Mouse (Mus musculus) ZHBTc4 (cell line): Measurements from ENCODE around the gene Gm20388.
A peak's percentile ranks its signal among the peaks of the same experiment; 100 is the strongest.

Experiments used
- DNase-seq: peaks from one replicate; pipeline ENCODE4 v3.0.0-alpha.2; 2011; ENCODE audit warnings: low read depth, low spot score

The Gm20388 gene

GRCm38 (mm10) chr8:120739526-120739925 lies 828.9 kb downstream of the Gm20388 start:
- DNase-seq, result no peak

DNA sequence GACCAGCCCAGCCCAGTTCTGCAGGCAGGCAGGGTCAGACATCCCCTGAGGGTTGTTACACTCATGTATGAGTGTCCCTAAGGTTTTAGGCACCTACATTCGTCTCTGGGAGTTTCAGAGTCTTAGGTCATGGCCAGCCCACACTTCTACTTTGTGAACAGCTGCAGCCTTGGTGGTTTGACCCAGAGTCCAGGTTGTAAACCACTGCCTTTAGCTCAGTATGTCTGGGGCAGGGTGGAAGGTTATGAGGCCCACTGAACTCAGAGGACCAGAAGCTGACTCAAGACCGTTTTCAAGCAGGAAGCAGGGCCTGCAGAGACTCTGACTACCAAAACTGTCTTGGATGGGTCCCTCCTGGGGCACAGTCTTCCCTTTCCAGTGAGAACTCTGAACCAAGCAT lies 829.9 kb downstream of the Gm20388 start:
- no peak for DNase-seq

DNA sequence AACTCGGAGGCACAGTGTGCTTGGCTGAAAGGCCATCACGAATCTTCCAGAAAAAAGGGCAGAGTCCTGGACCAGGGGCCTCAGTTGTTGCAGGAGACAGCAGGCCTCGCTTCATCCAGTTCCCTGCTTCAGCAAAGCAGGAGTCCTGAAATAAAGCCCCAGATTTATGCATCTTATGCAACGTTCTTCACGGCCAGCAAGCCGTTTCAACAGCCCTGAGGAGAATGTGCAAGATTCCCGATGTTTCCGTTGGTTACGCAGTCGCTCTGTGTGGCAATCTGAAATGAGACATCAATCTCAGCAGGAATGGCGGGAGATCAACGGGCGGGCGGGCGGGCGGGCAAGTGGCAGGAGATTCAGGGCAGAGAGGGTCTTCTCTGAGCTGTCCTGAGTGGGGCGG lies 830.4 kb downstream of the Gm20388 start:
- no peak for DNase-seq

GRCm38 (mm10) chr8:120741815-120742530 lies 831.3 kb downstream of the Gm20388 start:
- no peak for DNase-seq

- no peak for DNase-seq
Observed at GRCm38 (mm10) chr8:120743149-120743897, 832.7 kb downstream of the Gm20388 start.

- no peak for DNase-seq
Observed at GRCm38 (mm10) chr8:120743898-120744290, 833.3 kb downstream of the Gm20388 start.

DNA sequence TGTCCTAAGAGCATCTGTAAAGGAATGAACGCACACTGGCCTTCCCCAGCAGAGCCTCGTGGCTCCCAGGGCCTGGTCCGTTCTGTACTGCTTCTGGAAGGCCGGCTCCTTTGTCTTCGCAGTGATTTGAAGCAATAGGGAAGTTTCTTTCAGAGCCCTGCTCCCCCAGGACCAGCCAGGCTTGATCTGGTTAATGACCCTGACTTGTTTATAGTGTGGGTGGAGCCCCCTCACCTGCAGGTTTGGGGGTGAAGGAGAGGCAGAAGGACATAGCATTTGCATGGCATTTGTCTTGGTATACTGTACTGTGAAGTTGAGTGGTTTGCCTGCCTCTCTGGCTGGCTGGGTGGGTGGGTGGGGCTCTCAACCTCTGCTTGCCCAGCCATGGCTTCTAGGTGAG lies 833.8 kb downstream of the Gm20388 start:
- no peak for DNase-seq

DNA sequence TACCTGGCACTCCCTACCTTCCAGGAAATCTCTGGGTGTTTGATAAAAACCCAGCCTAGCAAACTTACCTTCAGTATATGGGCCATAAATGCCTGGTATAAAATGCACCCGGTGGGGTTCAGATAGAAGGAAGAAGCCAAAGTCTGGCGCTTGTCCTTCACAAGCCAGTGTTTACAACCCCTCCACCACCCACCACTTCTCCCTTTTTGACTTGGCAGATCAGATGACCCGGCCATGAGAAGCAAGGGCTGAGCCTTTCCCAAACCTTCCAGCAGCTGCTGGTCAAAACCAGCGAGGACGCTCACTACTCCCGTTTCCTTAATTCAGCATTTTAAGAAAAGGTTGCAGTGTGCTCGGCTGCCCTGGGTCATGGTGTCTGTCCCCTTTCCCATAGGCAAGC lies 834.6 kb downstream of the Gm20388 start:
- no peak for DNase-seq

- DNase-seq, result no peak
Observed at GRCm38 (mm10) chr8:120746007-120746701, 835.5 kb downstream of the Gm20388 start.

DNA sequence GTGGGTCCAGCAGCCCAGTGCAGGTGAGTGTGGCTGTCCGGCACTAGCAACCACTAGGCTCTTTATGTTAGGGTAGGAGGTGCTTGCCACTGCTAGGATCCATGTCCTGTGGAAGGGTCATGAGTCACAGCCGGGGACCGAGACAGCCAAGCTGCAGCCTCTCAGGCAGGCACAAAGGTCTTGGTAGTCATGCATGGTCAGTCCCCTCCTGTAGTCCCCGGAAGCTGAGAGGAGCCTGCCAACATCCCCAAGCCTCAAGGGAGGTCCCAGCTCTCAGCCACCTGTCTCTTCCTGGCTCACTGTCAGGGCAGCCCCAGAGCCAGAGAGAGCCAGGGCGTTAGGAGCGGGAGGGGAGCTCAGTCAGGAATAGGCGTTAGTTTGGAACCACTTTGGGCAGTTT lies 836.6 kb downstream of the Gm20388 start:
- no peak for DNase-seq

DNA sequence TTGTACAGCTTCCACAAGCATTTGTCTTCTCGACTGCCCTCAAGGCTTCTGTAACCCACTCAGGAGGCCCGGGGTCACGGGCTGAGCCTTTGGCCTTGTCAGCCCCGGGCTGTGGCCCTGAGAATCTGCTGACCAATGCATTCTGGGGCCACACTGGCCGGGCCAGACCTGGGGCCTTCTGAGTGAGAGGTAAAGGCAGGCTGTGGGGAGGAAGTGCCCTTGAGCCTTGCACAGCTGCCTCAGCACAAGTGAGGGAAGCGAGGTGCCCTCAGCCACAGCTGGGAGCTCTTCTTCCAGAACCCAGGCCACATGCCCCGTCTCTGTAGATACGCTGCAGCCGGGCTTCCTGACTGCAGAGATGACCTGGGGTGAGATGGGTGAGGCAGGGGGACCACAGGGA lies 840.0 kb downstream of the Gm20388 start:
- DNase-seq, result no peak

DNA sequence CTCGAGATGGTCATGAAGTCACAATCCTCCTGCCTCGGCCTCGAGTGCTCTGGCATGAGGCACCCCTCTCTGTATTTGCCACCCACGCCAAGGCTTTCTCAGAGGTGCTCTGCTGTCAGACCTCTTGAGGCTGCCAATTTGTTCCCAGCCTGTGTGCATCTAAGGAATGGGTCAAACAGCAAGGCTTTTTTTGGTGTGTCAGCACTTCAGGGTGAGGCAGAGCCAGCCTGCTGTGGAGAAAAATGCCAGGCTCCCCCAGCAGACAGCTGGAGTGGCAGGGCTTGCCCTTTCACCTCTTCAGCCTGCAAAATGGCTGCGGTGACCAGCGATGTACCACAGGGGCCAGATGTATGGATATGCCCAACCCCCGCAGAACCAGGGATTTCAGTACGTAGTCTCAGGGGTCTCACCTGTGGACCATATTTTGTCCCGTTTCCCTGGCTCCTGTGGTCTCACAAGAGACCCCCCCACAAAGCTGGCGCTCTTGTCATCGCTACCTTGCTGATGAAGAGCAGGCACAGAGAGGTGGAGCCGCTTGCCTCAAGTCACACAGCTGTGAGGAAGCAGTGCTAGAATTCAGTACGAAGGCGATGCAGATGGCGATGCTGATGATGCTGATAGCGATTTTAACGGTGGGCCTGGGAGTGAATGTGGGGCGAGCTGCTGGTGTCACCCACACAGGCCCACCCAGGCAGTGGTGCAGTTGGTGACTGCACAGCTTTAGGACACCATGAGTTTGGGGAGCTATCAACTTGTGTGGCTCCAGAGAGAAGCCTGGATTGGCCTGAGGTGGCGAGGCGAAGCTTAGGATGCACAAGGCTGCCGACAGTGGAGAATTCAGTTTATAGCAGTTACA lies 840.8 kb downstream of the Gm20388 start:
- no peak for DNase-seq

- peak; percentile 37 for DNase-seq
Observed at GRCm38 (mm10) chr8:120752082-120752452, 841.4 kb downstream of the Gm20388 start.

DNA sequence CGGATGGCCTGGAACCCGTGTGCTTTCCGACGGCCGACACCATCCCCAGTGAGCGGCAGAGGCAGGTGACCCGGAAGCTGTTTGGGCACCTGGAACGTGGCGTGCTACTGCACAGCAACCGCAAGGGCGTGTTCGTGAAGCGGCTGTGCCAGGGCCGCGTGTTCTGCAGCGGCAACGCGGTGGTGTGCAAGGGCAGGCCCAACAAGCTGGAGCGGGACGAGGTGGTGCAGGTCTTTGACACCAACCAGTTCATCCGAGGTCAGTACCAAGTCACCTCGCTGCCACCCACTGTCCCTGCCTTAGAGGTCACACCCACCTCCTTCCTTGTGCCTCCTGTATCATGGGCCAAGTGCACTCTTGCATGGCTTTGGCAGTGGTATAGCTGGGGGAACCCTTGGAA lies 842.8 kb downstream of the Gm20388 start:
- DNase-seq, result peak; percentile 25

- no peak for DNase-seq
Observed at GRCm38 (mm10) chr8:120755306-120756297, 845.0 kb downstream of the Gm20388 start.

- no peak for DNase-seq
Observed at GRCm38 (mm10) chr8:120758005-120758404, 847.4 kb downstream of the Gm20388 start.

DNA sequence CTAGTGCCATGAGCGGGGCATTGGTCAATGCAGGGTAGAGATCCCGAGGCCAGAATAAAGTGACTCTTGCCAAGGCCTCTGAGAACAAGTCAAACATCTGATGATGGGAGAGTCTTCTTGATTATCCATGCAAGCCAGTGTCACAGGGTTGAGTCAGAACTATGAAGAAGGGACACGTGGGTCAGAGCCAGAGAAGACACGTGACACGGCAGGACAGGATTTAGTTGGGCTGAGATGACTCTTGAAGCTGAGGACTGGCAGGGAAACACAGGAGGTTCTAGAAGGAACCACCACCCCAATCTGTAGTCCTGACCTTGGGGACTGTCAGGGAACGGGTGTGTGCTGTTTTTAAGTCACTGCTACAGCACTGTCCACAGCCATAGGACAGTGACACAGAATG lies 849.2 kb downstream of the Gm20388 start:
- no peak for DNase-seq

- no peak for DNase-seq
Observed at GRCm38 (mm10) chr8:120760341-120761215, 849.9 kb downstream of the Gm20388 start.

GRCm38 (mm10) chr8:120763267-120763666 lies 852.6 kb downstream of the Gm20388 start:
- no peak for DNase-seq
